Mouse (Mus musculus) neural tube, embryonic 10.5 days (tissue): ENCODE results near the gene Ccdc8.
A peak's percentile ranks its signal among the peaks of the same experiment; 100 is the strongest.
"Not testable (repeated sequence)": the region's sequence is repeated elsewhere in the genome, so short reads cannot be mapped to it uniquely, and the experiment has no call there.

ENCODE experiments used
- DNase-seq: peaks from one replicate; pipeline ENCODE4 v3.0.0-alpha.2; 2017; ENCODE audit warnings: low spot score; ENCODE audit errors: extremely low spot score

The Ccdc8 gene

DNA sequence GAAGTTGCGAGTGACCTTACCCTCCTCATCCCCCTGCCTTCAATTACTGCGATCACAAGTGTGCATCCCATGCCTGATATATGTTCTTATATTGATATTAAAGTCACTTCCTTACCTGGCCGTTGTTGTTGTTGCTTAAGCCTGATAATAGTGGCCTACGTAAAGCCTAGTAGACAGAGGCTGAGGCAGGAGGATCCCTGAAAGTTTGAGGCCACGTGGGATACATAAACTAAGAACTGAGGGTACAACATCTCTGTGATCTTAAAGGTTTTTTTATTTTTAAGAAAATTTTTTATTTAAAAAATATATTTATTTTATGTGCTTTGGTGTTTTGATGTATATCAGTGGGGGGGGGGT is at the start of gene Ccdc8:
Gene Ccdc8, plus strand, starts transcription at position 258 of the 357 bp plus-strand sequence.
- DNase-seq = no peak

DNA sequence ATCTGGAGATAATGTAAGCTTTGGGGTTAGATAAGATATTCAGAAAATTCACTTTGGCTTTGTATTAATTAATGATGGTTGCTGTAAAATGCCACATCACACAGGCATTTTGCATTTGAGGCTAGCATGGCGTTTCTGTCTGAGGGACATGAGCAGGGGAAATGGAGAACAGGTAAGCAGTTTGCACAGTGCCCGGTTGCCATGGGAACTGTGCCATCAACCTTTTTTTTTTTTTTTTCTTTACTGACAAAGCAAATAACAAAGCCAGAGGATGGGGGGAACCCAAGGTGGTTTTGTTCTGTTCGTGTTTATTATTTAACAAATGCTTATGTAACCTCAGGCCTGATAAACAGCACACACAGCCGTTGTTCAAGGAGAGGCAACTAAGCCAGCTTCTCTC is 49.6 kb upstream of the Ccdc8 start:
- no peak for DNase-seq

DNA sequence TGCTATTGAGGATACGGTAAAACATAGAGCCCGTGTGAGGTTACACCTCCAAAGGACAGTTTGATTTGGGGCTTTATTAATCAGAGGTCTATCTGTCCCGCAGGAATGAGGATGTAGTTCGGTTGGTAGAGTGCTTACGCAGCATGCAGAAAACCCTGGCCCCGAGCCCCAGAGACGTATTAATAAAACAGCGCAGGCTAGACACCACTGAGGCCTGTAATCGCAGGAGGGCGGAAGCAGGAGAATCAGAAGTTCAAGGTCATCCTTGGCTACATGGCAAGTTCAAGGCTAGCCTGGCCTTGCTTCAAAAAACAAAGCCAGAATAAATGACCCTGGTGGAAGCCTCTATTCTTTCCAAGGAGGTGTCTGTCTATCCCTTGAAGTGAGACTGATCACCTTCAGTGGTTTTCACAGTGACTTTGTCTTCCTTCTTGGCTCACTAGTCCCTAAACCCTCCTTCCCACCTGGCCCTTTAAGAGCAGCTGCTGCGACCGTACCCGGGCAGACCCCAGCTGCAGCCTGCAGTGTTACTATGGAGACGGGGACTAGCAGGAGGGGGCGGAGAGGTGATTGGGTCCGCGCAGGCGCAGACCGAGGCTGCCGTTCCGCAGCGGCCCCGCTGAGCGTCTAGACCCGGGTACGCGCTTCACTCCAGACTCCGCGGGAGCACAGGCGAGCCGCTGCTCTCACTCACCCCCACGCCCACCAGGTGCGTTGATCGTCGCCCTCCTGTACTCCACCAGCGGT is 48.3 kb upstream of the Ccdc8 start, which contains the start of gene Pnmal2:
Gene Pnmal2, plus strand, starts transcription at position 622 of the 747 bp plus-strand sequence.
- DNase-seq = peak; percentile 91

DNA sequence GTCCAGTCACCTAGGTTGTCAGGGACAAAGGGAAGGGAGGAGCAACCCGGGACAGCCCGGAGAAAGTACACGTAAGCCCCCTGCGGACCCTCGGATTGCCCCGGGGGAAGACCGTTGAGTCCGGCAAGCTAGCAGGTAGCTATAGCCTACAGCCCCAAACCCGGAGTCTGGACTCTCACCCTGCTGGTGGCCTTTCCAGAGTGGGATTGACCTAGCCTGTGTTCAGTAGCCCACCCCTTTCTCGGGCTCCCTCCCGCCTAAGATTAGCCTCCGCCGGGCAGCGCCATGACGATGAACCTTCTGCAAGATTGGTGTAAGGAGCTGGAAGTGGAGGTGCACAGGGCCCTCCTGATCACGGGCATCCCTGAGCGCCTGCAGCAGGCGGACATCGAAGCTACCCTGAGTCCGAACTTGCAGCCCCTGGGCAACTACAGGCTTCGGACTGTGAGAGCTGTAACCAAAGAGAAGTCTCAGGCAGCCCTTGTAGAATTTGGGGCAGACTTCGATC is 47.6 kb upstream of the Ccdc8 start:
- no peak for DNase-seq

DNA sequence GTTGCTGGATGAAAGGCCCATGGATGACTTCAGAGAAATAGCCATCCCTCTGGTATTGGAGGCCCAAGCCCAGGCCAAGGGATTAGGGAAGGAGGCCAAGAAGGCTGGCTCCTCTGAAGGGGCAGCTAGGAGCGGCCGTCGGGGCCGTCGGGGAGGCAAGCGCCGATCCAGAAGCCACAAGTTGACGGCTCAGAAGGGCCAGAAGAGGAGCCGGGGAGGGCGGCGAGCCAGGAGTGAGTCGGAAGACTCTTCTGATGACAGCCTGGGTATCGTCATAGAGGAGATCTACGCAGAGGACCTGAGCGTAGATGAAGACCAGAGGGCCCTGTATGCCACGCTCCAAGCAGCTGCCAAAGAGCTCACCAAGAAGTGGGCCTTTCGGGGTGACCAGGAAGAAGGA is 47.1 kb upstream of the Ccdc8 start:
- DNase-seq = peak; percentile 41

DNA sequence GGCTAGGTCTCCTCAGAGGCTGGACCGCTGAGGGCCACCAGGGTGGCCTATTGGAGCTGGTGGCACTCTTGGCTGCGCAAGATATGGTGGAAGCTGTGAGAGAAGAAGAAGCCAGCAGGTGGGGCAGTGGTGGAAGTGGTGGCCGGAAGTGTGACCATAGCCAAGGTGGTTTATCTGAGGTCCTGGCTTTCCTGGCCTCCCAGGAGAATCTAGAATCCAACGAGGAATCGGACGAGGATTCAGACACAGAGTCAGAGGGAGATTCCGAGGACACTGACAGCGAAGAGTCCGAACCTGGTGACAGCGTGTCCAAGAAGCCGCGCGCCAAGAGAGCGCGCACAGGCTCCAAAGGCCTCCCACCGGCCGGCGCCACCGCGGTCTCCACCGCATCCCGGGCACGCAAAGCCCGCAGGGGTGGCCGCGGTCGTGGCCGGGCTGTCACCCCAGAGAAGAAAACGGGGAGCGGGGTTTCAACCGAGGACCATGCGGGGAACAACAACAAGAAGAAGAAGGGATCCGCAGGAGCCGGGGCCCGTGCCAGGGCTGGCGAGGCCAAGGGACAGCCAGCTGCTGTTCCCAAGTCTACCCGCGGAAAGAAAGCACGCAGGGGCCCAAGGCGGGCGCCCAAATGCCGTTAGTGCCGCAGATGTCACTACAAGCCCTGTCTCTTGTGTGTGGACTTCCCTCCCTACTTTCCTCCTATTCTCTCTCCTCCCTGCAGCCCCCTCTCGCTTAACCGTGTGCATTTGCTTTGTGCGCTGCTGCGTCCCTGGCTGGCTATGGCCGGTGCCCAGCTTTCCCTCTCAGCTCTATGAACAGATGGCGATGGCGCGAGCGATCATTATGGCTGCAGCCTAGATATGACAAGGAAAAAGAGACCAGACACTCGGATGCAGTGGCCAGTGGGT is 45.8 kb upstream of the Ccdc8 start:
- DNase-seq = peak; percentile 53

DNA sequence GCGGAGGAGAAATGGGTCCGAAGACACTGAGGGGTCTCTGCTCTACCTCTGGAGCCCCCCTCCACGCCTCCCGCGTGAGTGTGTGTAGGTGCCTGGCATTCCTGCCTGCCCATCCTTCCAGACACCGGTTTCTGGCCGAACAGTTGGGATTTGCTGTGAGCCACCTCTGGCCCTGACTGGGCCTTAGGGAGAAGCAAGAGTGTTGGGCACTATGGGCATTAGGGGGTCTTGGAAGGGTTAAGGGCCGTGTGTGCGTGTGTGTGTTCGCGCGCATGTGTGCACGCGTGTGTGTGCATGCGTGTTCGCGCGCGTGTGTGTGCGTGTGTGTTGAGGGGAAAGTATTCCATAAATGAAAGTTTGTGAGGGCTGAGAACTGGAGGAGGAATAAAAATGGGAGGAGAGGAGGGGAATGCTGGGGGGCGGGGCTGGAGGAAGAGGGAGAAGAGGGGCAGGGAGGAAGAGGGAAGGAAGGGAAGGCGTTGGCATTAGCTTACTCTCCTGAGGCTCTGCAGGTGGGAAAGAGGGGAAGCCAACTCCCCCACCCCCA is 45.1 kb upstream of the Ccdc8 start:
- DNase-seq = no peak

DNA sequence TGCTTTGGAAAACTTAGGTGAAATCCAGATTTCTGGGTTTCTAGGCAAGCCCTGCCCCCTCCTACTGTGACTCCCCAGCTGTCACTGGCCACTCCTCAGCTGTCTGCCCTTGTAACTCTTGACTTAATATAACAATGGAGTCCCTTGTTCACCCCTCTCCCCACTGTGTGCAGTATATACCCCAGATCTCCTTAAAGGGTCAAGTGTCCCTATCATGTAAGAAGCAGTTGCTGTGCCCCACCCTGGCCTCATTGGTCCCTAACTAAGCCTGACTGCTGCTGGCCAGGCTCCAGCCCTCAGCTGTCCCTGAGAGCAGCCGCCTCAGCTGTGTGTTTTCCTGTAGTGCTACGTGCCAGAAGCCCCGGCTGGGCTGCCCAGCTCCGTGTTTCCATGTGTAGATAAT is 44.5 kb upstream of the Ccdc8 start:
- DNase-seq = peak; percentile 26

DNA sequence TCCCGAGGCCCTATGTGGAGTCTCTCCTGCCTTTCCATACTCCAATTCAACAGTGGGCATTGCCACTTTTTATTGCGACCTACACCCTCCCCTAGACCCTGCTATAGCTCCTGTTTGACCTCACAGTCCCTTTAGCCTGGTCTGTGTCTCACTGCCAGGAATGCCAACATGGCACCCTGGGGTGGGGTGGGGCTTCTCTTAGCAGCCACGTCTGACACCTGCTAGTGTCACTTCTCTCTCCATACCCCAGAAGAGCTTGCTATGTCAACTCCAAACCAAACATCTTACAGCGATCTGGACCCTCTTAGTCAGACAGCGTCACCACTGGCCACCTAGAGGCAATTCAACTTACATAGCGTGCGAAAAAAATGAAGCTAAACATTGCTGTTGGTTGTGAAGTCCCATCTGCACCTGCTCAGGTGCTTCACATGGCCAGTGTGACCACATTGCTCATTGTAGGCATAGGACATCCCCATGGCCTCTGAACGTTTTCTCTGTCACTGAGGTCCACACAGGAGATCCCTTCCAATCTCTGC is 43.5 kb upstream of the Ccdc8 start:
- no peak for DNase-seq

DNA sequence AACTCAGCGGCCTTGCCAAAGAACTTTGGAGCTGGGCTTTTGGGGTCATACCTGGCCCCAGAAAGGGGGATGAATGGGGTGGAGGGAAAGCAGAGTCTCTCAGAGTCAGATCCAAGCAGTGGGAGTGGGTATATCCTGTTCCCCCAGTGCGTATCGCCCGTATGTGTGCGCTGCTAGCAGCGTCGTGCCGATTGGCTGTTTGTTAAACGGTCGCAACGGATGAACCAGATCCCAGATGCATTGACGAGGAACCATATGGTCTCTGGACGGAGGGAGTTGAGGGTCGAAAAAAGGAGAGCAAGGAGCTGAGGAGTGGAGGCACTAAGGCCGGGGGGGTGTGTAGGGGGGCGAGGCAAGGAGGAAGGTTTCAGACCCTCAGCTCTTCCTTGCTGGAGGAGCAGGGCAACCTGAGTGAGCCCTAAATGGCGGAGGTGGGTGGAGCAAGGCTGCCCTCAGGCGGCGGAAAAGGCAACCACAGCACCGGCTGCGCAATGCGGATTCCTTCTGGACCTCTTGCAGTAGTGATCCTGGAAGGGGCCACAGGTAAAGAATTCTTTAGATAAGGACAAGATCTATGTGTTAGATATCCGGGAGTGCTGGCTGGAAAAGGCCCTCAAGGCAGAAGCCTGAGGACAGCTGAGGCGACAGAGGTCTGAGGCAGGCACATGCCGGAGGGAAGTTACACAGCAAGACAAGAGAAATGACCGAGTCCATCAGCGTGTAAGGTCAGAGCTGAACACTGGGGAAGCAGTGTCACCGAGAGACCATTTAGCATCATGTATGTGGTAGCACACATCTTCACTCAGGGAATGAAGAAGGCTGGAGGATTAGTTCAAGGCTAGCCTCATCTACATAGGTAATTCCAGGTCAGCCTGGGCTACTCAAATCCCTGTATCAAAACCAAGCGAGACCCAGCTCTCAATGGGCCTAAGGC is 42.3 kb upstream of the Ccdc8 start:
- DNase-seq = peak; percentile 85

DNA sequence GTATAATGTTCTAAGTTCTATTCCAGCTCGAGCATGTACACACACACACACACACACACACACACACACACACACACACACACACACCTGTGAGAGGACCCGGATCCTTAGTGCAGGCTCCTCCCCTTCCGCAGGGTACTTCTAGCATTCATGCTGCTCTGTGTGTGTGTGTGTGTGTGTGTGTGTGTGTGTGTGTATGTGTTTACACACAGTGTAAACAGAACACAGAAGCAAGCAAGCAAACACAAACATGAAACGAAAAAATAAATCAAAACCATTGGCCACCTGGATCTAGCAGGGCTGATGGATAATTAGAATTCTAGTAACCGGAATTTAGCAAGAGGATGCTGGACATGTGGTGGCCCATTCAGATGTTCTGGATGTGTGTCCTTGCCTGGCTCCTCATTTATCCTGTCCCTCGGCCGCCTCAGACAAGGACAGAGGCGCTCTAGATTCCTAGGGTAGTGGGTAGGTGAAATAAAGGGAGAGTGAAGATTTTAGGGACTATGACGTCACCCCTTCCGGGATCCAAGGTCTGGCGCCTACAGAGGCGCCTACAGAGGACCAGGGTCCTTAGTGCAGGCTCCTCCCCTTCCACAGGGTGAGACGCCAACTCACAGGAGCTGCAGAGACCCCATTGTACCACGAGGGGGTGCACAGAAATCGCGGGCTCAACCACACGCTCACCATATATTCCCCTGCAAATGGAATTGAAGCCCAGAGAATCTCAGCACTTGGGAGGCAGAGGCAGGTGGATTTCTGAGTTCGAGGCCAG is 41.5 kb upstream of the Ccdc8 start:
- DNase-seq = peak; percentile 77

DNA sequence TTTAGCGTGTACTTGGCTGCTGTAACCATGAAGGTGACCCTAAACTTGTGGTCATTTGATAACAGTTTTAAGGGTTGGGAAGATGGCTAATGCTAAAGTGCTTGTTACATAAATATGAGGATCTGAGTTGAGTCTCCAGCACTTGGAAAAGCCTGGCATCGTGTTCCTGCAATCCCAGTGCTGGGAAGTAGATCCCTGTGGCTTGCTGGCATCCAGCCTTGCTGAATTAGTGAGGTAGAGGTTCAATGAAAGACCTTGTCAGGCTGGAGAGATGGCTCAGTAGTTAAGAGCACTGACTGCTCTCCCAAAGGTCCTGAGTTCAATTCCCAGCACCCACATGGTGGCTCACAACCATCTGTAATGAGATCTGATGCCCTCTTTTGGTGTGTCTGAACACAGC is 38.7 kb upstream of the Ccdc8 start:
- not testable (repeated sequence) for DNase-seq

DNA sequence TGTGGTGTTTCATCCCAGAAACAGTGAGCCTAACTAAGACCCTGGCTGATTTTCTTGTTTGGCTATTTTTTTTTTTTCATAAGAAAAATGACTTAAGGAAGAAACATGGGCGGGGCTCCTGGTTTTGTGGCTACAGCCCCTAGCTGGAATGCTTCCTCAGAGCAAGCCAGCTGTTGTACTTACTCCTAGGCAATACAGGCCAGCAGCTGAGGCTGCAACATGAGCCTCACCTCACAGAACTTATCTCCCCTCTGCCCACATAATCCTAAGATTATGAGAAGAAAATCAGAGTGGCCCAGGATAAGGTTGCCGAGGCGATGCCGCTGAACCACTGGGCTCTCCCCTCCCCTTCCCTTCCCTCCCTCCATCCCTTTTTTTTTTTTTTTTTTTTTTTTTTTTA is 36.8 kb upstream of the Ccdc8 start:
- DNase-seq = no peak

DNA sequence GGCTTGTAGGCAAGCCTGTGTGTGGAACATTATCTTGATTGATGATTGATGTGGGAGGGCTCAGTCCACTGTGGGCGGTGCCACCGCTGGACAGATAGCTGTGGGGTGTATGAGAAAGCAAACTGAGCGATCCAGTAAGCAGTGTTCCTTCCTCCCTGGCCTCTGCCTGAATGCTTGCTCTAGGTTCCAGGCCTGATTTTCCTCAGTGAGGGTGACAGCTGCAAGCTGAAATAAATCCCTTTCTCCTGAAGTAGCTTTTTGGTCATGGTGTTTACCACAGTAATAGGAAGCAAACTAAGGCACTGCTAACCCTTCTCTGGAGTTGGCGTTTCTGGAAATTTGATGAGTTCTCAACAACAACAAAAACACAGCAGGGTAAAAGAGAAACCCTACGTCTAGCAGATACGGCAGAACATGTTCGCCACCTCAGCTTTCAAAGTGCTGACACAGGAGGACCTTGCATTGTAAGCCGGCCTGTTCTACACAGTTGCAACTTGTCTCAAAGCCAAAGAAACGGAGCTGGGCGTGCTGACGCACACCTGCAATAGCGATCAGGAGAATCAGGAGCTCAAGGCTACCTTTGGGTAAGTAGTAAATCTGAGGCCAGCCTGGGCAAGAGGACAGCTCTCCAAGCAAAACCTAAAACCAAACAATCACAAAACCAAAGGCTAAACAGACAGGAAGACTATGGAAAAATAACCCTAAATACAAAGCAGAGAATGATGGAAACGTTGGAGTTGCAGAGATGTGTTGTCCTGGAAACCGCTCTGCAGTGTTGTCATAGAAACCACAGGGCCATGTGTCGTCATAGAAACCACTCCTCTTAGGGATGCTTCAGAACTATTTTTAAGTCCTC is 35.9 kb upstream of the Ccdc8 start:
- no peak for DNase-seq

DNA sequence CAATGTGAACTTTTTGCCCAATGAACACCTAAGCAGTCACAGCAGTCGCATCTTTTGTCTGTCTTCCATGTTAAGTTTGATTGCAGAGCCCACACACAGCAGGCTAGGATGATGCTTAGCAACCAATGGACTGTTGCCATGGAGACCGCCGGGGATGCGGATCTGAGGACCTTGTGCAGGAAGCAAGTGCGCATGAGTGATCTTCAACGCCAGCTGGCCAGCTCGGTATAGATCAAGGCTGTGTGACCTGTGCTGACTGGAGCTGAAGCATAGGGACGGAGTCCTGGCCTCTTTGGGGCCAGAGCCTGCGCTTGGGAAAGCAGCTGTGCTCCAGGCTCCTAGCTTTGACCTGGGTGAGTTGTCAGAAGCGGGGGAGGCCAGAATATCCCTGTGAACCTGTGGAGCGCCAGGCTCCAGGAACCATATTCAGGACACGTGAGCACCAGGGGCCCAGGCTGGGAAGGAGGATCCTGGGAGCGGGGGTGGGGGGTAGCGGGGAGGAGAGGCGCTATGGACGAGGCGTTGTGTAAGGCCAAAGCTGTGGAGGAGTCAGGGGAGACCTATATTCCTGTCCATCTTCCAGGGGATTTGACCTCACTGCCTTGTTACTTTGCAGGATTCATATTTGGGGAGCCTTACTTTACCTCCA is 32.8 kb upstream of the Ccdc8 start, which contains the start of gene Pnmal1:
Gene Pnmal1, plus strand, starts transcription at position 141 of the 649 bp plus-strand sequence.
- DNase-seq = peak; percentile 90

DNA sequence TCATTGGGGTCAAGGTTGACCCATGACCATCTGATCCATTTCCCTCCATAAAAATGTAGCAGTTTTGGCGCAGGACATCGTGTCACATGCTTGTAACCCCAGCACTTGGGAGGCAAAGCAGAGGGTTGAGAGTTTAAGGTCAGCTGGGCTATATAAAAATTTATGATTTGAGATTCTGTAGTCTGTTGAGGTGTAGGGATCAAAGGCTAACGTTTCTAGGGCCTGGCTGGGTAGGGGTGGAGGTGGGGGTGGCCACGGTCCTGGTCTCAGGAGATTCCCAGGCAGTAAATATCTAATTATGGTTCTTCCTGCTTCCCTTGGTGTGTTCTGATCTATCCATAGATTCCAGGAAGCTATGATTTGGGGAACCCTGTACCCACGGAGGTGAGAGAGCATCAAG is 30.8 kb upstream of the Ccdc8 start:
- no peak for DNase-seq

DNA sequence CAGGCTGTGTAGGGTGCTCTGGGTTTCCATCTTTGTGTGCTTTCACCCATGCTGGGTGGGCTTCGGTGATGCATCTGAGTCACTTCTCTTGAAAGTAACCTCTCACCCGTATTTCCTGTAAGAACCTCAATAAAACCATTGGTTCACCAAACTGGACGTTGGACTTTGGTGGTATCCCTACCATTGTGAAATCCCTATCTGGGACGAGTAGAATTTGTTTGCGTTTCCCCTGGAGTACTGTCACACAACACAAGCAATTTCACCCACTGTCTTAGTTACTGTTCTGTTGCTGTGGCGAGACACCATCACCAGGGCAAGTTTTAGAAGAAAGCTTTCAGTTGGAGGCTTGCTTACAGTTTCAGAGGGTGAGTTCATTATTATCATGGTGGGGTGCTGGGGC is 24.1 kb upstream of the Ccdc8 start:
- no peak for DNase-seq

DNA sequence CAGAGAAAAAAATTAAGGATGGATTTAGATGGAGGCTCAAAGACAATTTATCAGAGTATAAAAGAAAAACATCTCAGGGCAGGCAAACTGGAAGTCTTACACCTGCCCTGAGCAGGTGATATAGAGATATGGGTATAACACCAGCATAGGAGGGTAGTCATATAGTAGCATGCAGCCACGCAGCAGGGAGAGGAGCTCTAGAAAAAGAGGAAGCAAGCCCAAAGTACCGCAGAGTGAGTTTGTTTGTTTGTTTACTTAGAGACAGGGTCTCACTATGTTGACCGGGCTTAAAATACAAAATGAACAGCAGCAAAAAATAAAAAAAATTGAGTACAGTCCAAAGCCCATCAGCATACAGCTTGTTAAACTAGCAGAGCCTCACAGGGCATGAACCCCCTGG is 21.3 kb upstream of the Ccdc8 start:
- no peak for DNase-seq
